Mouse (Mus musculus) heart, adult 8-10 months (tissue): ENCODE results near the gene Ahcyl1. TPM values are rescaled to one million over a fixed set of nuclear protein-coding genes. Genes with fewer than 3 reads are reported as not detected.
"Not testable (repeated sequence)": the region's sequence is repeated elsewhere in the genome, so short reads cannot be mapped to it uniquely, and the experiment has no call there.

Experiments used
- DNase-seq: peaks from one replicate; pipeline ENCODE4 v3.0.0; 2022; ENCODE audit warnings: low spot score
- total RNA-seq, 4 experiments: library from RNA; stranded (reverse); gene quantifications; 2 replicates each; pipeline ENCODE4 v1.2.4; 2022

Ahcyl1 gene
- 10 to 100 TPM; 76.2 to 87.9 (median 83.4) TPM for total RNA-seq

- DNase-seq, result peak; percentile 99
Measured at GRCm38 (mm10) chr3:107695948-107696881, at the start of gene Ahcyl1. Gene Ahcyl1, minus strand, starts transcription at chr3:107696560.

- no peak for DNase-seq
Measured at GRCm38 (mm10) chr3:107746026-107746425, 49.7 kb upstream of the Ahcyl1 start.

DNA sequence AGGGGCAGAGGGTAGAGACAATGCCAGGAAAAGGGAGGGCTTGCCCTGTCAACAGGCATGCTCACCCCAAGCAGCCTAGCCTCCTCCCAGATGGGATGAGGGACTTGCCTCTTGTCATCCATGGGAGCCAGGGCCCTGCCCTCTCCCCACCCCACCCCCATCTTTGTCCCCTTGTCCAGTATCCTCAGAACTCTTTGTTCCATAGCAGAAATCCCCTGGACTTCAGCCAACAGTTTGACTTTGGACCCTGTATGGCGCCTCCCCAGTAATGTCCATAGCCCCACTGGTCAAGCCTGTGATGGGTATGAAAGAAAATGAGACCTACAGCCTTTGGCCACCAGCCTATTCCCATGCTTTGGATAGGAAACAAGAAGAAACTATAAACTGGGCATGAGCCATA is 47.3 kb upstream of the Ahcyl1 start:
- DNase-seq, result no peak

- DNase-seq, result no peak
Measured at GRCm38 (mm10) chr3:107743107-107743506, 46.7 kb upstream of the Ahcyl1 start.

- no peak for DNase-seq
Measured at GRCm38 (mm10) chr3:107742071-107742710, 45.8 kb upstream of the Ahcyl1 start.

DNA sequence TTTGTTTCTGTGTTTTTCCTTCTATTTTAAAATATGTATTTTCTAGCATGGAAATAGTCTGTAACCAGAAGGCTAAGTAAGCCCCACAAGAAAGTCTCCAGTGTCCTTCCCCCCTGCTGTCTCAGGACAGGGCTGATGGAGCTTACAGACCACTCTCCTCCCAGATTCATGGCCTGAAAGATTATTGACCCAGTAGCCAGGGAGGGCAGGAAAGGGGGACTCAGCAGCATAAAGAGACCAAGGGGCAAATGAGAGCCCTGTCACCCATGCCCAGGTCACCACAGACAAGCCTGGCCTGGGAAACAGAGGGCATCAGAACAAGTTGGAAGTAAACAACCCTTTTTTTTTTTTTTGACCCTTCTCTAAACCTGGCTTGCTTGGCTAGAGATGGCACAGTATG is 45.0 kb upstream of the Ahcyl1 start:
- no peak for DNase-seq

DNA sequence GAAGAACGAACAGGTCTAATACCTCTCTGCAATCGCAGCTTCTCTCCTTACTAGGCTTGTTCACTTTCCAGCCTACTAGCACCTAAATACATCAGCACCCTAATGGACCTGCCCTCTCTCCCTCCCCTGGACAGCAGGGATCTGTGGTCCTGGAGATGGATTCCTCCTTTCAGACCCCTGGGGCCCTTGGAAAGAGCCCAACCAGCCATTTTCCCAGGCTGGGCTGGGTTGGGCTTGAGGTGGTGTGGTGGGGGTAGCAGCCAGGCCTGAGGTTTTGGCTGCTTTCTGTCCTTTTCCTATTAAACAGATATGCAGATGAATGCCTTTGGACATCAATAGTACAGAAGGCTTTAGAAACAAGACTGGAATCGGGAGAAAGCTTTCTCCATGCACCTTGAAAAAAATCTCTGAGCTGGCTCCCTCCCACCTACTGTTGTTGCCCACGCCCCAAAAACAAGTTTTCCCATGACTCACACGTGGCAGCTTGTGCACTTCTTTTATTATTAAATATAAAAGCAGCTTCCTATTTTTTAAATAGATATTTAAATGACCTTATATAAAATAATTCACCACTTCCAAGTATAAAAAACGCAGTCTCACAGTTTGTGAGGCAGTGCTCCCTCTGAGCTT is 44.3 kb upstream of the Ahcyl1 start:
- peak; percentile 58 for DNase-seq

DNA sequence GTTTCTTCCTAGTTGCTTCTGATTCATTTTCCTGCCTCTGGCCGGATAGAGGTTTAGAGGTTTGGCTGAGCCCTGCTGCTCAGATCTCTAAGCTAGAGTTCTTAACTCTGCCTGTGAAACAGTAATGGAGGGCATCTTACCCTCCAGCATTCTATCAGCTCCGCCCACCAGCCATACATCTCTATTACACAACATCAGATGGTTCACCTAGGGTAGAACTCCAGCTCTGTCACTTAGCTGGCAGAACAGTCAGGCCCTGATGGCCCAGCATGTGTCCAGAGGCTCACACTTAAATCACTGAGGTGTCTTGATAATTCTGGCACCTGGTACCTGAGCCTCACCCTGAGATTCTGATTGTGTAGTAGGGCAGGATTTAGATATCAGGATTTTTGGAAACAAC is 43.6 kb upstream of the Ahcyl1 start:
- DNase-seq, result no peak

DNA sequence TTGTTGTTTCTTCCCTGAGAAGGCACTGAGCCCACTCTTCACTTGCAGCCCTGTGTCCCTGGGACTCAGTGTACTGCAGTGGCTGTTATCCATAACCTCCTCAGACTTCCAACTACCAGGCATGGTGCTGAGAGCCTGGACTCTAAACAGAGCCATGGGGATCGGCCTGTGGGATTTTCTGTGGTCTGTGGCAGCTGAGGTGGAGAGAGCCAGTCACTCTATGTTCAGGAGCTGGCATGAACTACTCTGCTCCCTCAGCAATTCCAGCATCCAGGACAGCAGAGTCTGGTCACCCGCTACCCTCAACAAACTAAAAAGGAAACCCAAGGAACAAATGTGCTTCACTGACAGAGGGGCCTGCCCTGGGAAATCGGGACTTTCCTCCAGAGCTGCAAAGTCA is 43.1 kb upstream of the Ahcyl1 start:
- no peak for DNase-seq

- DNase-seq, result no peak
Measured at GRCm38 (mm10) chr3:107738620-107739019, 42.3 kb upstream of the Ahcyl1 start.

GRCm38 (mm10) chr3:107737609-107738190 is 41.3 kb upstream of the Ahcyl1 start:
- DNase-seq, result no peak

- not testable (repeated sequence) for DNase-seq
Measured at GRCm38 (mm10) chr3:107735620-107736019, 39.3 kb upstream of the Ahcyl1 start.

GRCm38 (mm10) chr3:107733329-107733728 is 37.0 kb upstream of the Ahcyl1 start:
- no peak for DNase-seq

DNA sequence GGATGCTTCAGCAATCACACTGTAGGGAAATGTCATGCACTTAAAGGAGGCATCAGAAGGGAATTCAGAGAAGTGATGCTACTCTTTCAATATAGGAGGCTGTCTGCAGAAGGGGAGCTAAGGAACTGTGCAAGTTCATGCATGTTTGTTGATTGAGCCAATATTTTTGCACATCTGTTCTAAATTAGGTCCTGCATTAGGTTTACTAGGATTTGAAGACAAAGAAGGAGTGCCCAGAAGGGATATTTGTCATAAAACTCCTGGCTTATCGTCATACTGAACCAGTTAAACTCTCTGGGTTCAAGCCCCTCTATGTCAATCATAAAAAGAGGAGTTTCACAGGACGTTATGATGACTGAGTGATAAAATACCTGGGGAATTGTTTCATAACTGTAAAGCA is 33.9 kb upstream of the Ahcyl1 start:
- no peak for DNase-seq

DNA sequence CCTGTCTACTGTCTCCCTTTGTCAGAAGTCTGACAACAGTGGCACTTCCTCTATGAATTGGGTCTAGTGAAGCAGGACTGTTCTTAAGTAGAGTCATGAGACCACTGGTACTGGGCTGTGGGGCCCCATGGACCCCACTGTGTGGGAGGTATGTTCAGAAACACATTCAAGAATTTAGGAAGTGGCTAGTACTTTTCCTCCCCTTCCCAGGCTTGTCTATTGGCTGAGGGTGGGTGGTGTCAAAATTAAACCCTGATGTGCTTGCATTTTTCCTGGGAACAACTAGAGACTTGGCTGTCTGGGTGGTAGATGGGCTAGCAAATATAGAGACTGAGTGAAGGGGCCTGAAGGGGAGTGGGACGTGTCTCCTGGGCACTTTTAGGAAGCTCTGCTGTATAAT is 32.1 kb upstream of the Ahcyl1 start:
- no peak for DNase-seq

DNA sequence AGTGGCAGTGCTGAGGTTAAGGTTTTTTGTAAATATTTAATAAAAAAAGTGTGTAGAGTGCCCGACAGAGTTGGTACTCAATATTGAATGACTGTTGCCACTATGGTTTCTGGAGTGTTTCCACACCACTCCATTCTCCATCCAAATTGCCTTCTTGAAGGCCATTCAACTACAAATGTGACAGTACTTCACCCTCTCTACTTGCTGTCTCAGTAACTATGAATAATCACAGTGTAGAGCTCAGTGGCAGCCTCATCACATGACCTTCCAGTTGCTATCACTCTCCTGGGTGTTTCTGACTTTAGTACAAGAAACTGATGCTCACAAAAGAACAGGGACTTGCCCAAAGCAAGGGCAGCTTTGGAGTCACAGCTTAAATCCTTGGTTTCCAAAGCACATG is 19.6 kb upstream of the Ahcyl1 start:
- no peak for DNase-seq

GRCm38 (mm10) chr3:107714276-107714933 is 18.0 kb upstream of the Ahcyl1 start:
- DNase-seq, result no peak

DNA sequence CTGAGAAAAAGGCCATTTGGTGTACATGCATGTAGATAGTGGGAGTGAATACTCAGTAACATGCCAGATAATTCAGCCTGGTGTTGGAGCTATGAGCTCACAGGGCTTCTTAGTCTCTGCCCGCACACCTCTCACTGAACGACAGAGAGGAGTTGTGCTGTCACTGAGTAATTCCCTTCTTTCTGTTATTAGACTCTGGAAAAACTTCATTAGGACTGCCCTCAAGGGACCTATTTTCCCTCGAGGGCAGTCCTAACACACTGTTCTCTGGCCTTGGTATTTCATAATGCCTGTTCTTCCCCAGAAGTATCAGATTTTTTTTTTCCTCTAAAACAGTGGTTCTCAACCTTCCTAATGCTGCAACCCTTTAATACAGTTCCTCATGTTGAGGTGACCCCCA is 15.7 kb upstream of the Ahcyl1 start:
- no peak for DNase-seq

GRCm38 (mm10) chr3:107709156-107709555 is 12.8 kb upstream of the Ahcyl1 start:
- no peak for DNase-seq

DNA sequence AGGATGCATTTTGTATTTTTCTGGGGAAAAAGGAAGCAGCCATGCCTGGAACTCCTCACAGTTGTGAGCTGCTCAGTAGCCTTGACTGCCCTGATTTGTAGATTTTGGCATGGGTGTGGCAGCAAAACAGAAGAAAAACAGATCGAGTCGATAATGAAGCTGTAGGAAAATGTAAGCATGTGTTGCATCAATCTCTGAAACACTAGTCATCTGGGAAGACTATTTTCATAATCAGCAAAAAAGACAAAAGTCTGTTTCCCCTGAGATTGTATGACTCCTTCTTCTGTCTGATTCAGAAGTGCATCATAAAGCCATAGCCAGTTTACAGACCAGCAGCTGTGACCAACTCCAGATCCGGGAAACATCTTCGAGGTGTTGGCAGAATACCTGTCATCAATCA is 10.9 kb upstream of the Ahcyl1 start:
- no peak for DNase-seq

- DNase-seq, result no peak
Measured at GRCm38 (mm10) chr3:107706164-107706563, 9.8 kb upstream of the Ahcyl1 start.

DNA sequence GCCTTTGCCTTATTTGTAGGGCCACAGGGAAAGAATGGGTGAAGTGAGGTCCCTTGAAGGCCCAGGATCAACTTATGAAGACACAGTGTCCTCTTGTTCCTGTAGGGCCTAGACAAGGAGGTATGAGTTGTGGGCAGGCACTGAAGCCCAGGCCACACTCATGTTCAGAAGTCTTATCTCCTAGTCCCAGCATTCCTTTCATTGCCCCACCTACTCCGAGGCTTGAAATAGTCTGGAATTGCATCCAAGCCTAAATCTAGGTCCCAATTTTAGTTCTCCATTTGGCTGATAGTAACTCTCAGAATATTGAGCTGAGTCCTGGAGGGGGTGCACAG is 8.0 kb upstream of the Ahcyl1 start:
- peak; percentile 79 for DNase-seq
